Mouse (Mus musculus) brain, embryonic 14.5 days (tissue): ENCODE results near the gene Dnajb13.

Source experiments
- CTCF ChIP-seq: fragments of 200-500 bp; IDR thresholded peaks from 2 replicates; pipeline ENCODE4 v1.5.1; 2012; ENCODE audit warnings: inconsistent platforms, mild to moderate bottlenecking, moderate library complexity, borderline replicate concordance; ENCODE audit not compliant: insufficient read depth, insufficient read length; ENCODE audit errors: extremely low read depth
- POLR2A ChIP-seq: fragments of 200-500 bp; IDR thresholded peaks from 2 replicates; pipeline ENCODE4 v1.6.1; 2012; ENCODE audit warnings: mild to moderate bottlenecking, inconsistent platforms, borderline replicate concordance; ENCODE audit not compliant: poor library complexity, insufficient read depth, insufficient read length, severe bottlenecking; ENCODE audit errors: extremely low read depth

DNA sequence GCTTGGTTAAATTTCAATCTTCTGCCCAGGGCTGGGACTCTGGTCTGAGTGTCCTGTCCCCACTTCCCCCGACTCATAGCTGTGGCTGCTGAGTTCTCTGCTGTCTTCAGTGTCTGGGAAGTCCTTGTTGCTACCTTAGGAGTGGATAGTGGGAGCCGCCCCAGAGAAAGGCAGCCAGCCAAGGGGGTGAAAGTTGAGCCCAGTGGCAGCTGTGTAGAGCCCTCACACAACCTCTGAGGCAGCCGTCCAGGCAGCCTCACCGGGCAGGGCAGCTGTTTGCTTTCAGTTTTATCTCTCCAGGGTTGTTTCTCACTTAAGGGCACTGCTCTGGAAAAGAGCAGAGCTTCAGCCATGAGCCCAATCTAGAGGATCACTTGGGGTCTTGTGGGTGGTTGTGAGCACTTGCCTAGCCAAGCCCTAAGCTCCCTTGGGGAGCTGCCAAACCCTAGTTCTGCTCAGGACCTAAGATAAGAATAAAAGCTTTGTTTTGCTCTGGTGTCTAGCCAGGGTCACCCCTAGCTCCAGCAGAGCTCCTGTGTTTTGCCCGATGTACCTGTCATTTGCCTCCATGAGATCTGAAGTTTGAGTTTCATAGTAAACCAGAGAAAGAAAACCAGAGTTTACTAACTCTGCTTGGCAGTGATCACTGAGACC is 49.0 kb downstream of the Dnajb13 start:
- TF ChIP-seq CTCF: no peak
- no peak for TF ChIP-seq POLR2A
